Mouse (Mus musculus): ENCODE measurements around the gene Apaf1. TPM values are rescaled to one million over a fixed set of nuclear protein-coding genes. Genes with fewer than 3 reads are reported as not detected.

The Apaf1 gene
- polyA plus RNA-seq (2015; fragmentation: Illumina TruSeq; extraction: RNeasy Lipid Tissue Mini Kit (QIAGEN cat#74804); ENCODE audit: low read depth, low replicate concordance) = 8.1 TPM

DNA sequence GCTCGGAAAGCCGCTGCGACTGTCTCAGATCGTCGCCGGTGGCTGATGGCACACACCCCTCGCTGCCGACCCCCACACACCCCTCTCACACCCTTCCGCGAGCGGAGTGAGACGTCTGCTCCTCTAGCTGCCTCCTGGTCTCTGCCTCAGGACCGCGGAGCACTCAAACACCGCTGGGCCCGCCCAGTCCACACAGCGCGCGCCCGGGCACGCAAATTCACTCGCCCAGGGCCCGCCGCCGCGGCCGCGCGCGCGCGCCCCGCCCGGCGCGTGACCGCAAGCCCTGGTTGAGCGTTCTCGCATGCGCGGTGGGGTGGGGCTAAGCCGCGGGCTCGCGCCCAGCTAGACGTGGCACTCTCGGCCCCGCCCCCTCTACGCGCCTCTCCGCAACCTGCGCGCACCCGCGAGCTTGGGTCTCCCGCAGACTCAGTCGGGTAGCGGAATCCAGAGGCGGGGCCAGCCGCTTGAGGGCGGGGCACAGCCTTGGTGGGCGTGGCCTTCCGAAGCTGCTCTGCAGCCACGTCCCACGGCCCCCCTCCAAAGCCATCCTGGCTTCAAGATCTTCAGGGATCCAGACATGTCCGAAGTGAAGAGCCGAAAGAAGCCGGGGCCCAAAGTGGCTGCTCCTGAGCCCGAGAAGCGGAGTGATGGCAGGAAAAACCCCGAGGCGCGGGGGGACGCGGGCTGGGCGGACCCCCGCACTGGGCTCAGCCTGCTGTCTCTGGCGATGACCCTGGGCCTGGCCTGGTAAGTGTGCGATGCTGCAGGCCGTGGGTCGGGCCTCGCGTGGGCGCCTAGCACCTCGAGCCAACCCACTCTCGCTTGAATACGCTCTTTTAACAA lies at the start of gene Apaf1, which contains the start of gene Ikbip:
Gene Apaf1 (minus strand): TSS at position 221 of the 843 bp plus-strand sequence.
Gene Ikbip (plus strand): TSS at position 391 of the 843 bp plus-strand sequence.

DNA sequence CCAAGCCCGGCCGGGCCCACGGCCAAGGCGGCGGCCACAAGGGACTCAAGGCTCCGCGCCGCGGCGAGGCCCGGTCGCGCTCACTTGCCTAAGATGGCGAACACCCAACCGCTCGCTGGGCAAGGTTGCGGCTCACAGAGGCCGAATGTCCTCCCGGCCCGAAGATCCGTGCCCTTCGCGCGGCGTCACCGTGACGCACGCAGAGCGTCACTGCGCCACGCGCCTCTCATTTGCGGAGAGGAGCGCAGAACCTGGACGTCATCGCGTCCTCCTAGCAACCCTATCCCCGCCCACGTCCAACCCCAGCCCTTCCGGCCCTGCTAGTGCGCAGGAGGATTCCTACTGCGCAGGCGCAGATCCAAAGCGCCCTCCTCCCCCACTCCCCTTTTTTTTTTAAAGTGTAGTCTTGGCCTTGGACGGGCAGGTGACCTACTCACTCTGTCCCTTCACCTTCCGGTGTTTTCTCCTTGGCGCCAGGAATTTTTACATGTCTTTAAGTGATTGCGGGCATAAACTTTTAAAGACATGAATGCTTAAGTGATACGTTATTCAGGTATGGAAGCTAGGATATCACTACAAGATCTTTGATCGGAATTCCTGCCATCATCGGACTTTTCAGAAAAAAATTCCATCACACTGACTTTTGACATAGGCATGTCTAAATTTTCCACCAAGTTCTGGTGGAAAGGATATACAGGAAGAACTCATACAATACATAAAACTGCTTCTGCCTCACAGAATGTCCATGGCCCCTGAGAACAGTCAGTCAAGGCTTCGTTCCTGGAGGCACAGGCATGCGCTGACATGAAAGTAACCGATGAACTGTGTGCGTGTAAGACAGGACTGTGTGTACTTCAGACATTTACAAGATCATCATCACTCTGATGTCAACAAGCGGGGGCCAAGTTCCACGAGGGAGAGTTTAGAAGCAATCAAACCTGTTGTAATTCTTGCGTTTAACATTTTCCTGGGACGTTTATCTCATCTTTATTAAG lies 41.6 kb upstream of the Apaf1 start, which contains the start of gene Slc25a3:
Gene Slc25a3 (minus strand): TSS at position 232 of the 995 bp plus-strand sequence.

Other genes starting within 250 kb of the Apaf1 start
- 19.9 TPM for gene Ikbip, start 170 bp upstream of the Apaf1 start, polyA plus RNA-seq (2015; fragmentation: Illumina TruSeq; extraction: RNeasy Lipid Tissue Mini Kit (QIAGEN cat#74804); ENCODE audit: low read depth, low replicate concordance)
- 682 TPM for gene Slc25a3, start 41.3 kb upstream of the Apaf1 start, polyA plus RNA-seq (2015; fragmentation: Illumina TruSeq; extraction: RNeasy Lipid Tissue Mini Kit (QIAGEN cat#74804); ENCODE audit: low read depth, low replicate concordance)
- gene Tmpo, start 98.5 kb upstream of the Apaf1 start, polyA plus RNA-seq (2015; fragmentation: Illumina TruSeq; extraction: RNeasy Lipid Tissue Mini Kit (QIAGEN cat#74804); ENCODE audit: low read depth, low replicate concordance) = 38.5 TPM

Data from brain, adult 10 weeks (tissue).